9 mouse cellular contexts compared by ENCODE assay signal in genomic region chr2:156982864-156983263, GRCm38 (mm10). TPM values are rescaled to one million over a fixed set of nuclear protein-coding genes. Genes with fewer than 3 reads are reported as not detected.
A peak's percentile ranks its signal among the peaks of the same experiment; 100 is the strongest.
DNase-seq lines count a peak whose midpoint lies in the region; ATAC-seq lines count a peak whose summit lies in the region.
"Had no signal": no experiment of that assay in that cellular context is flagged by ENCODE, and none has a peak within 500 bp of the region (broad histone marks: within the 10 kb centered on the region; RNA-seq: fewer than 3 reads in every experiment).

No protein-coding gene starts in this region.

- ATAC-seq in intestine, embryonic 16.5 days = peak; percentile 92
- no peak for ATAC-seq in inflammation-experienced regulatory T-cells, adult 6 months

- H3K4me3 ChIP-seq in intestine, embryonic 16.5 days (ENCODE audit: low read length) = no peak overlapping the region

- H3K4me1 ChIP-seq in intestine, embryonic 16.5 days (ENCODE audit: control insufficient read depth, insufficient read depth, low read length) = peaks cover 6% of the 10 kb centered on the region; the same call in 1 of the 2 replicates

- 62% methylated on average over 2 of the region's 2 CpGs for WGBS in intestine, embryonic 16.5 days

- no peak overlapping the region for H3K4me2 ChIP-seq in intestine, embryonic 16.5 days (ENCODE audit: low read depth, low read length)

- H3K36me3 ChIP-seq in intestine, embryonic 16.5 days (ENCODE audit: control insufficient read depth, insufficient read depth, low read length) = no peaks in the 10 kb centered on the region

- H3K27ac ChIP-seq in intestine, embryonic 16.5 days (ENCODE audit: low read length) = peak overlapping the region; percentile 65; the same call in 1 of the 2 replicates

- H3K9me3 ChIP-seq in intestine, embryonic 16.5 days (ENCODE audit: control insufficient read depth, low read length) = no peaks in the 10 kb centered on the region

- DNase-seq in cerebellum, adult 11-12 months = peak; percentile 62
- no peak for DNase-seq in cerebellum, adult 11 months
- DNase-seq in 3T3-L1 (ENCODE audit: low read depth, low spot score) = peak; percentile 32
- peak; percentile 76 for DNase-seq in cerebellum, adult 9-10 months
- no peak for DNase-seq in thymus, postnatal 10 days (ENCODE audit: low spot score in 2 of 2)
- no peak for DNase-seq in natural killer cell, adult 2 months (ENCODE audit: low spot score in 2 of 2)
- DNase-seq: kidney, adult 11 months had no signal

- H3K9ac ChIP-seq in intestine, embryonic 16.5 days (ENCODE audit: low read depth, low read length) = no peak overlapping the region

- H3K27me3 ChIP-seq in intestine, embryonic 16.5 days (replicated peaks; ENCODE audit: control insufficient read depth, insufficient read depth, low read length) = no peaks in the 10 kb centered on the region

RNA-seq across cellular contexts. Expression of gene Ndrg3, which starts 9.0 kb away (rescaled TPM):
- 46.7 and 47.6 TPM in 2 replicates for polyA plus RNA-seq in intestine, embryonic 16.5 days (2015; fragmentation: Nextera tagmentation; extraction: Ambion mirVana)
- polyA plus RNA-seq in inflammation-experienced regulatory T-cells, adult 6 months (2017; shearing (Covaris generic)) = 100 to 1,000 TPM in 2 of 3 experiments, 10 to 100 TPM in 1; 72.3 to 142 (median 105) TPM

RNA-seq across cellular contexts. Expression of gene Dsn1, which starts 24.1 kb away (rescaled TPM):
- polyA plus RNA-seq in intestine, embryonic 16.5 days (2015; fragmentation: Nextera tagmentation; extraction: Ambion mirVana) = 23.4 and 25.3 TPM in 2 replicates
- polyA plus RNA-seq in inflammation-experienced regulatory T-cells, adult 6 months (2017; shearing (Covaris generic)) = 10 to 100 TPM; 10.3 to 34.2 (median 11.3) TPM

Comparison
In these comparisons a context has a peak if more than half of its experiments do, and no peak if none do; other contexts are left out.
1. DNase-seq: peak in cerebellum, adult 11-12 months (single experiment), 3T3-L1 (single experiment) and cerebellum, adult 9-10 months (single experiment); none in cerebellum, adult 11 months (single experiment), thymus, postnatal 10 days (0 of 2) and natural killer cell, adult 2 months (0 of 2).